Mouse (Mus musculus) layer of hippocampus, postnatal 14 days (tissue): ENCODE measurements at regions not wholly inside any gene's neighbourhood (a gene's known extent, or its start where the extent isn't known, plus 50 kb on each side); places are given as distances from the start of the nearest gene placed in this dataset.

Source experiments
- DNase-seq, 2 experiments: peaks; one replicate each; pipeline ENCODE4 v3.0.0; 2021 to 2022; ENCODE audit warnings: low spot score in 2 of 2, mixed read lengths in 1 of 2

GRCm38 (mm10) chr4:54407930-54408329, 536.9 kb upstream of the Zfp462 start:
- no peak for DNase-seq

- no peak for DNase-seq
These were observed 514.1 kb upstream of the Zfp462 start for GRCm38 (mm10) chr4:54430789-54431188.

DNA sequence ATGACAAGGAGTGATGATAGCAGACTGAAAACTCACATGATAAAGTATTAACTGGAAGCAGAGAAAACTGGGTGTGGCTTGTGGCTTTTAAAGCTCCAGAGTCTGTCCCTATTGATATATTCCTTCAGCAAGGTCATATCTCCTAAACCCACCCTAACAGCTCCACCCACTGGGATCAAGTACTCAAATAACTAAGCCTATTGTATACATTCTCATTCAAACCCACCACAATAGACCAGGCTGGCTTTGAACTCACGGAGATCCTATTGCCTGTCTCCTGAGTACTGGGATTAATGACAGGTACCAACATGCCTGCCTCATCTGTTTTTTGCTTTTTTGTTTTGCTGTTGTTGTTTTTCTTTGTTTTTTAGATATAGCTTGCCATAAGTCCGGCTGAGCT, 484.3 kb upstream of the Zfp462 start:
- DNase-seq = no peak

DNA sequence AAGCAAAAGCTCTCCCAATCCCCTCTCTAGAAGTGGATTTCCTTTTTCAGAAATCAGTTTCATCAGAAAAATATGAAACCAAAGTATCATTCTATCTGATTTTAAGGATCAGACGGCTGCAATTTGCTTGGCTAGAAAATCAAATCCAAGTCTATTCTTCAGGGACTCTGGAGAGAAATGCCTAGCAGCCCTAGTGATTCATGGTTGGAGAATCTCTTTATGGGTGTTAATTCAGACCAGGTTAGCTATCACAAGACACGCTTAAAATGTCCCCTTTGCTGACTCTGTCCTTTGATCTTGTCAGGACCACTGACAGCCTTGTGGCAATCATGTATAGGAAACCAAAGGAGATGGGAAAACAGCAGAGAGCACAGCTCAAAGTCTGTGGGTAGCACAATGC, 475.7 kb upstream of the Zfp462 start:
- DNase-seq = no peak

DNA sequence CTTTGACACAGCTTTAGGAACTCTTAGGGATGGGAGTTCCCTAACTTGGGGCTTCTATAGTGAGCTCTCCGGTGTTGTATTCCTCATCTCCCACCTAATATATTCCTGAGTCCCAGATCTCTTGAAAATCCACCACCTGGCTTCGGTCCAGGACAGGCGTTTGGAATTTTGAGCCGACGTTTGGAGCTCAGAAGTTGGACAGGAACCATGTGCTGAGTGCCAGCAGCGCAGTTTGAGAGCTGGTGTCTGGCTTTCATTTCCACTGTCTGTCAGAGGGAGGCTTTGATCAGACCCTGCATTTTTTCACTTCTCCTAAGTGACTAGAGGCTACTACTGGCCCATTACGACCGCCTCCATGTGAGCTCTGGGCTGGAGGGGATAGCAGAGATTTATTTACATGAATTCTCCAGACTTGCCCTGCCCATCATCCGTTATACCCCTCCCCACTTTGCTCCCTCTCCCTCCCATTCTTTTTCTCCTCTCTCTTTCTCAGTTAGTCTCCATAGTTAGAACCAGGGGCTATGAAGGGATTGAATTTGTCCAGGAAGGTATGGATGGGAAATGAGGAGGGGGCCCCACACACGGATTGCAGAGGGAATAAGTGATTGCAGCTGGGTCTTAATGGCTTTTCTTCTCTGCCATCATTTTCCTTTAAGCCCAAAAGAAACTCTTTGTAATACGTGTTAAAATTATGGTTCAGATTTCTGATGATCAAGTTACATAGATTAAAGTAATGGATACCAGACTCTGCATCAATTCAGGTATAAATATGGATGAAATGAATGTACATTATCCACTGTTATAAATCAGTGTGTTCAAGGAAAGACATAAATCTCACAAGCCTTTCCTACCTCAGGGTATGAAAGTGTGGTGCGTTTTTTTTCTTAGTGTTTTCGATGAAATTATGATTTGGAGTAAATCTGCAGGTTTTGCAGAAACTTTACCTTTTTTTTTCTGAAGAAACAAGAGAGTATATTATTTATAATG, 474.5 kb upstream of the Zfp462 start:
- DNase-seq = peak; percentile 72 to 86

DNA sequence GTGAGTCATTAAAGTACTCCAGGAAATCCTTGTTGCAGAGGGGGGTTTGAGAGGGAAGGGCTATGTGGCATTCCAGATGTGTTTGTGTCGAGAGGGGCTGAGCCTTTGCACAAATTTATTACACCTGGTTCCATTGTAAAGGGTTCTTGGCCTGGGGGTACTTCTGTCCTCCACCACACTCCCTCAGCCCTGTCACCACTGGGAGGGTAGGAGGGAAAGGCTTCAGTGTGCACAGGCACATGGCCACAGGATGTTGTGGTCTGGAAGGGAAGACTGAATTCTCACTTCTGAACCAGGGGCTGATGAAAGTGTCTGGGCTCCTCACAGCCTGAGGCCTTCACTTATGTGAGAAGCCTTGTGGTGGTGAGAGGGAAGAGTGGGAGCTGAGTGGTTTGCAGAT, 473.8 kb upstream of the Zfp462 start:
- no peak for DNase-seq

GRCm38 (mm10) chr4:54481766-54482165, 463.1 kb upstream of the Zfp462 start:
- DNase-seq = no peak

GRCm38 (mm10) chr4:54493074-54493473, 451.8 kb upstream of the Zfp462 start:
- DNase-seq = no peak

DNA sequence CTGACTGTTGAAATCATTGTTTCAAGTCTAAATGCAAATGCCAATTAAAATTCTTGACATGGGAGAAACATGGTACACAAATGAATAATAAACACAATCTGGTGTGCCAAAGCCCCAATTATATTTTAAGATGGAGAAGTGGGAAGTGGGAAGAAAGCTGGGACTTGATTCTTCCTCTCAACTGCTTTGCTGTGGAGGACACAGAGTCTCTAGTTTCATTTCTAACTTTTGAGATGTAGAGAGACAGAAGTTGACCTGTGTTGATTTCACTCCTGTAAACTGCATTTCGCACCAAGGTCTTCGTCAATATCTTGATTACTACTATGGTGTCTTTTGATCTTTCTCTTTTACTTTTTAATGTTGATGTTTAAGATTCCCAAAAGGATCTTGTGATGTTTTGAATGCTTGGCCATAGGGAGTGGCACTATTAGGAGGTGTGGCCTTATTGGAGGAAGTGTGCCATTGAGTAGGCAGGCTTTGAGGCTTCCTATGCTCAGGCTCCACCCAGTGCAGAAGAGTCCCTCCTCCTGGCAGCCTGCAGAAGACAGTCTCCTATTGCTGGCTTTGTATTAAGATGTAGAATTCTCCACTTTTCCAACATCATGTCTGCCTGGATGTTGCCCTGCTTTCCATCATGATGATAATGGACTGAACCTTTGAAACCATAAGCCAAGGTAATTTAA, 447.4 kb upstream of the Zfp462 start:
- no peak for DNase-seq

DNA sequence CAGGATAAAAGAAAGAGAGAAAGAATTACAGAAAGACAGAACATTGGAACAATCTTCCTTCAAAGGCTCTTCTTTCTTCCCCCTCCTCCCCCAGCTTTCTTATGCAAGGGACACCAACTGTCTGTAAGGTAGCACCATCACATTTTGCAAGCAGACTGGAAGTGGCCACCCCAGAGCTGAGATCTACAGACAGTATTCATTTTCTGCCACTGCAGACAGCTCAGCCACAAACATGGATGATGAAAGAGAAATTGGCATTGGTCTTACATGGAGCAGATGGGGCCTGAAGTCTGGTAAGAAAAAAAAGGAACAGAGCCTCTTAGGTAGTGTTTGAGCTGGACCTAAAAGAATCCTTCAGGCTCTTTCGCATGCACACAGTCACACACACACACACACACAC, 428.9 kb upstream of the Zfp462 start:
- peak in 1 of 2 experiments; percentile 25 for DNase-seq

GRCm38 (mm10) chr4:54523283-54523682, 421.6 kb upstream of the Zfp462 start:
- DNase-seq = no peak

- no peak for DNase-seq
These were observed 418.8 kb upstream of the Zfp462 start for GRCm38 (mm10) chr4:54526003-54526586.

GRCm38 (mm10) chr4:54527660-54528059, 417.2 kb upstream of the Zfp462 start:
- DNase-seq = peak in 1 of 2 experiments; percentile 33

DNA sequence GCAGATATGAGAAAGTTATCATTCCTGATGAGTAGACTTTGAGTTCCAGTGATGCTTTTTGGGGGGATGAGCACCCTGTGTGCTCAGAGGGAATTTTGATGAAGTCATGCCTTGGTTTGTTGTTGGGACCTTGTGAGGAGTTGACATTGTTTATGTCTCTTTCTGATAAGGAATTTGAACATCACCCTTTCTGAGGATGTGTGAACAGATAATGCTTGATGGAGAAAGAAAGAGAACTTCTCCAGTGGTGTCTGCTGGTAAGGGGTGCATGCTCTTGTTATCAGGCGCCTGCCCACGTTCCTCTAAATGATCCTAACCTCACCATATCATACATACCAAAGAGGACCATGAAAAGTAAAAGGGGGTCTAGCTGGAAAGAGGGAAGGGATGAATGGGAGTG, 413.1 kb upstream of the Zfp462 start:
- no peak for DNase-seq

DNA sequence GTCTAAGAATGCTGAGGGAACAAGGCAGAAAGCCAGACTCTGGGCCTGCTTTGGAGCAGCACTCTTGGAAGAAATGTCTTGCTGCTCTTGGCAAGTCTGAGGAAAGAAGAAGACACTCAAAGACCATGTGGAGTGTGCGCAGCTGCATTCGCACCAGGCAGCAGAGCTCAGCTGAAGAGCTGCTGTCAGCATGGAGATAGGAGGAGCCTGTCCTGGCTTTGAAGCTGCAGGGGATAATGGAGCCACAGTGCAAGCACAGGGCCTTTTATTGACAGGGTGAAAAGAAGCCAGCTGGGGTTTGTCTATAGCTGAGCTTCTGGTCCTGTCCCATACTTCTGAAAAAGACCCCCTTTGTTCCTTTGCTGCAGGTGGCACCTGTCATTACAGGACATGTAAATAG, 411.0 kb upstream of the Zfp462 start:
- peak; percentile 35 to 56 for DNase-seq

DNA sequence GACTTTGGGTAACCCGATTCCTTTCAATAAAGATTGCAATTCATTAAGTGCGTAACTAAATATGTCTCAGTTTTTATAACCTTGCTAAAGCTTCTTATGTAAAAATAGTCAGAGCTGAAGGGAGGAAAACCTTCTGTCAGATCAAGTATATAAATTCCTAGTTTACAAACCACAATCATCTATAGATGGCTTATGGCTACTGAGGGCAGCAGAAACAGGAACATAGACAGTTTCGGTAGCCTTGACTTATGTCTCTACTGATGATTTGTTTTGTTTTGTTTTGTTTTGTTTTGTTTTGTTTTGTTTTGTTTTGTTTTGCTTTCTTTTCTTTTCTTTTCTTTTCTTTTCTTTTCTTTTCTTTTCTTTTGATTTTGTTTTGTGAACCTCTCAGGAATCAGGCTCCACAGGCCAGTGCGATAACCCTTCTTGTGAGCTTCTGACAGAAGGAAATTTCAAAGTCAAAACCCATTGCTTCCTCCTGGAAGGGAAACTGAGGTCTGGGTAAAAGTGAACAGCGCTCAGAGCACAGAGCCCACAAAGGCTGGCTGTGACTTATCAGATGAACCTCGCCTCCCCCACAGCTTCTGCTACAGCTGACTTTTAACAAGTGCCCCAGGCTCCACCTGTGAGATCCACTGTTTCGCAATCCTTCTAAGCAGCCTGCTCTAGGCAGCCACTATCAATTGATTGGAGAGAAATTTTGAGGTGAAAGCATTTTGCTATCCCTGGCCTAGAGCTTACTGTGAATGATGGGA, 391.8 kb upstream of the Zfp462 start:
- no peak for DNase-seq

DNA sequence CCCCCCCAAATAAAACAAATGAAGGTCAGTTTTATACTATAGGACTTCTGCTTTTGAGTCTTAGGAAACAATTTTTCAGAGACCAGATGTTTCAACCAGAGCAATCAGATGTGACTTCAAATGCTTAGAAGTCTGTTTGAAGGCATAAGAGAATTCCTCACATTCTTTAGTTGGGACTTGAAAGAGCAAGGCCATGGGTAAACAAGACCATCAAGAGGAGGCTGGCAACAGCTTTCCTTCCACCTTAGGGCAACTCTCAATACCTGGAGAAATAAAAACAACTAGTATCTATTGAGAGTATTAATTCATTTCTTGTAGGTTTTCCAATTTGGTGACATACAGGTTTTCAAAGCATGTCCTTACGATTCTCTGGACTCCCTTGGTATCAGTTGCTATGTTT, 381.8 kb upstream of the Zfp462 start:
- no peak for DNase-seq

- no peak for DNase-seq
These were observed 371.7 kb upstream of the Zfp462 start for GRCm38 (mm10) chr4:54573185-54573584.

- DNase-seq = peak; percentile 25 to 59
These were observed 357.7 kb upstream of the Zfp462 start for GRCm38 (mm10) chr4:54587197-54587596.

DNA sequence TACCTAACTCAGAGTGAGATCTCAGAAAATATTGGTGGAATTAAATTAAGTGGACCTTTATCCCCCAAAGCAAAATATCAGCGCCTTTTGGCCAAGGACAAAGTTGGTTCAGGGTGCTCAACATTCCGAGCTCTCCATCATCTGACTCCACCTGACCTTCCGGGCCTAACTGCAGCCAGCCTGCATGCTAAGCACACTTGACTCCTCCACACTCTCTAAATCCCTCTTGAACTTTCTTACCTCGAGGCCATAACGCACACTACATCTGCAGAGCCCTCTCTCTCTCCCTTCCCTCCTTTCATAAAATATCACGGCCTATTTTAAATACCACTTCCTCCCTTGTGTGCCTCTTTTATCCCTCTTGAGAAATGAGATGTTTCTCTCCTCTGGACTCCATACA, 356.1 kb upstream of the Zfp462 start:
- DNase-seq = no peak
